Mouse (Mus musculus) brain, embryonic 14.5 days (tissue): ENCODE results near the gene Hnrnpa3.

Source experiments
- CTCF ChIP-seq: fragments of 200-500 bp; IDR thresholded peaks from 2 replicates; pipeline ENCODE4 v1.5.1; 2012; ENCODE audit warnings: inconsistent platforms, mild to moderate bottlenecking, moderate library complexity, borderline replicate concordance; ENCODE audit not compliant: insufficient read depth, insufficient read length; ENCODE audit errors: extremely low read depth
- POLR2A ChIP-seq: fragments of 200-500 bp; IDR thresholded peaks from 2 replicates; pipeline ENCODE4 v1.6.1; 2012; ENCODE audit warnings: mild to moderate bottlenecking, inconsistent platforms, borderline replicate concordance; ENCODE audit not compliant: poor library complexity, insufficient read depth, insufficient read length, severe bottlenecking; ENCODE audit errors: extremely low read depth

- TF ChIP-seq CTCF: no peak
- no peak for TF ChIP-seq POLR2A
Observed at GRCm38 (mm10) chr2:75614577-75614976, 44.5 kb upstream of the Hnrnpa3 start.
